Mouse (Mus musculus): ENCODE data around the gene Hist1h3a.

Gene Hist1h3a

DNA sequence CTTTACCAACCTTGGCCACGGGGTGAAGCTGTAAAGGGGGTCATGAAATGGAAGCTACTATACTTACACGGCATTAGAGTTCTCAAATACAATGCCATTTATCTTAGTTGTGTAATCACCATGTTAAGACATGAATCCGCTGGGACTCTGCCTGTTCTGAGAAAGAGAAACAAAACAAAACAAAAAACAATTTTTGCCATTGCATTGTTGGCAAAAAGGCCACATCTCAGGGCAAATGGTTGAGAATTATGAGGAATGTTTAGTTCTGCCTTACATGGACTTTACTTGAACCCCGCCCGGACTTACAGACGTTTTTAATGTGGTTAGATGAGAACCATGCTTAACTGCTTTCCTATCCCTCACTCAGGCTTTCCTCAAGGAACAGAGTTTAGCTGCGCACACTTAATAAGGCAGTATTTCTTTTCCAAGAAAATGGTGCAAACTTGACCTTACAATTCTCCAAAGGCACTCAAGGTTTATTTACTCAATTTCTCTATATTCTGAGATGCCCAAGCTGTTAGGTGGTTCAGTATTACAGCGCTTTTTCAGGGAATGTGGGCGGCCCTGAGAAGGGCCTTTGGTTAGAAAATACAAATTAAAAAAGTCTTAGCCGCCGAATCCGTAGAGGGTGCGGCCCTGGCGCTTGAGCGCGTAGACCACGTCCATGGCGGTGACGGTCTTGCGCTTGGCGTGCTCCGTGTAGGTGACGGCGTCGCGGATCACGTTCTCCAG, 1.8 kb downstream of the Hist1h3a start:
- Histone ChIP-seq H3K27me3 (ENCODE audit: insufficient read depth, low read length) (no peaks in the 10 kb centered on the region), H3K9me3 (ENCODE audit: low read length) (no peaks in the 10 kb centered on the region), H3K36me3 (ENCODE audit: insufficient read depth, low read length) (no peaks in the 10 kb centered on the region), H3K4me3 (replicated peaks; ENCODE audit: low read length) (peak overlapping the region; percentile 68), H3K4me1 (replicated peaks; ENCODE audit: low read depth, low read length) (peaks cover 49% of the 10 kb centered on the region)
- no peak; the same call in none of the 2 replicates for TF ChIP-seq CTCF (conservative IDR thresholded peaks at IDR 0.05; ENCODE audit: low read length)

GRCm38 (mm10) chr13:23759916-23760239, 2.3 kb downstream of the Hist1h3a start:
- peak overlapping the region; percentile 68 for H3K4me3 ChIP-seq (replicated peaks; ENCODE audit: low read length)
- H3K4me1 ChIP-seq (replicated peaks; ENCODE audit: low read depth, low read length): peaks cover 46% of the 10 kb centered on the region
- TF ChIP-seq POU5F1 (IDR thresholded peaks at IDR 0.05; ENCODE audit: borderline replicate concordance, low read length): no peak
- no peak for TF ChIP-seq NANOG (IDR thresholded peaks at IDR 0.05; ENCODE audit: borderline replicate concordance, low read length)
- 0 out of 2 replicates have a peak, but pooled peaks have one; percentile 21 for TF ChIP-seq CTCF (conservative IDR thresholded peaks at IDR 0.05; ENCODE audit: low read length)
- no peaks in the 10 kb centered on the region for H3K9me3 ChIP-seq (ENCODE audit: low read length)
- no peaks in the 10 kb centered on the region for H3K27me3 ChIP-seq (ENCODE audit: insufficient read depth, low read length)
- no peaks in the 10 kb centered on the region for H3K36me3 ChIP-seq (ENCODE audit: insufficient read depth, low read length)

- H3K36me3 ChIP-seq (ENCODE audit: insufficient read depth, low read length): no peaks in the 10 kb centered on the region
- H3K4me3 ChIP-seq (replicated peaks; ENCODE audit: low read length): 0 out of 2 replicates have a peak overlapping the region, but pooled peaks have one; percentile 68
Observed at GRCm38 (mm10) chr13:23759251-23759771, 2.9 kb downstream of the Hist1h3a start.

GRCm38 (mm10) chr13:23757921-23758320, 4.3 kb downstream of the Hist1h3a start:
- Histone ChIP-seq H3K4me1 (replicated peaks; ENCODE audit: low read depth, low read length) (peaks cover 39% of the 10 kb centered on the region), H3K4me3 (replicated peaks; ENCODE audit: low read length) (peak overlapping the region; percentile 59), H3K27me3 (ENCODE audit: insufficient read depth, low read length) (no peaks in the 10 kb centered on the region), H3K36me3 (ENCODE audit: insufficient read depth, low read length) (no peaks in the 10 kb centered on the region), H3K9me3 (ENCODE audit: low read length) (no peaks in the 10 kb centered on the region)
- TF ChIP-seq POU5F1 (IDR thresholded peaks at IDR 0.05; ENCODE audit: borderline replicate concordance, low read length) (no peak), CTCF (conservative IDR thresholded peaks at IDR 0.05; ENCODE audit: low read length) (no peak), NANOG (IDR thresholded peaks at IDR 0.05; ENCODE audit: borderline replicate concordance, low read length) (no peak)

More at GRCm38 (mm10) chr13:23759251-23759771, 2.9 kb downstream of the Hist1h3a start:
- TF ChIP-seq CTCF (conservative IDR thresholded peaks at IDR 0.05; ENCODE audit: low read length) (no peak), NANOG (IDR thresholded peaks at IDR 0.05; ENCODE audit: borderline replicate concordance, low read length) (no peak), POU5F1 (IDR thresholded peaks at IDR 0.05; ENCODE audit: borderline replicate concordance, low read length) (no peak)
- Histone ChIP-seq H3K9me3 (ENCODE audit: low read length) (no peaks in the 10 kb centered on the region), H3K27me3 (ENCODE audit: insufficient read depth, low read length) (no peaks in the 10 kb centered on the region), H3K4me1 (replicated peaks; ENCODE audit: low read depth, low read length) (peaks cover 41% of the 10 kb centered on the region)

- Histone ChIP-seq H3K36me3 (ENCODE audit: insufficient read depth, low read length) (no peaks in the 10 kb centered on the region), H3K27me3 (ENCODE audit: insufficient read depth, low read length) (no peaks in the 10 kb centered on the region), H3K4me1 (replicated peaks; ENCODE audit: low read depth, low read length) (peaks cover 39% of the 10 kb centered on the region), H3K4me3 (replicated peaks; ENCODE audit: low read length) (peak overlapping the region; percentile 59), H3K9me3 (ENCODE audit: low read length) (no peaks in the 10 kb centered on the region)
- no peak for TF ChIP-seq POU5F1 (IDR thresholded peaks at IDR 0.05; ENCODE audit: borderline replicate concordance, low read length)
- TF ChIP-seq NANOG (IDR thresholded peaks at IDR 0.05; ENCODE audit: borderline replicate concordance, low read length): no peak
Observed at GRCm38 (mm10) chr13:23757211-23757773, 4.9 kb downstream of the Hist1h3a start.

DNA sequence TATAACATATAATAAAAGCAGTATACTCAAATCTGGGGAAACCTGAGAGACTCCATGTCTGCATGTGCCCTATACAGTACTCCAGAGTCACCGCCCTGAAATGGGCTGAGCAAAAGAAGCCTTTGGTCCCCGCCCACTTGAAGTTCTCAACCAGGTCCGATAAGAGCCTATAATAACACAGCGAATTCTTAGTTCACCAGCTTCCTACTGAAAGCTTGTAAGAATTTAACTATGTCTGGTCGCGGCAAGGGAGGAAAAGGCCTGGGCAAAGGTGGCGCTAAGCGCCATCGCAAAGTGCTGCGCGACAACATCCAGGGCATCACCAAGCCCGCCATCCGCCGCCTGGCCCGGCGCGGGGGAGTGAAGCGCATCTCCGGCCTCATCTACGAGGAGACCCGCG, 5.4 kb downstream of the Hist1h3a start, which contains the start of gene Hist1h4b:
TSS of gene Hist1h4b (plus strand) at position 224 of the 400 bp plus-strand sequence.
- no peak for TF ChIP-seq NANOG (IDR thresholded peaks at IDR 0.05; ENCODE audit: borderline replicate concordance, low read length)
- TF ChIP-seq POU5F1 (IDR thresholded peaks at IDR 0.05; ENCODE audit: borderline replicate concordance, low read length): no peak
- H3K4me1 ChIP-seq (replicated peaks; ENCODE audit: low read depth, low read length): peaks cover 39% of the 10 kb centered on the region
- no peaks in the 10 kb centered on the region for H3K27me3 ChIP-seq (ENCODE audit: insufficient read depth, low read length)
- H3K9me3 ChIP-seq (ENCODE audit: low read length): no peaks in the 10 kb centered on the region
- peak within 1 kb of the TSS; percentile 59 for H3K4me3 ChIP-seq (replicated peaks; ENCODE audit: low read length)
- no peaks in the 10 kb centered on the region for H3K36me3 ChIP-seq (ENCODE audit: insufficient read depth, low read length)

DNA sequence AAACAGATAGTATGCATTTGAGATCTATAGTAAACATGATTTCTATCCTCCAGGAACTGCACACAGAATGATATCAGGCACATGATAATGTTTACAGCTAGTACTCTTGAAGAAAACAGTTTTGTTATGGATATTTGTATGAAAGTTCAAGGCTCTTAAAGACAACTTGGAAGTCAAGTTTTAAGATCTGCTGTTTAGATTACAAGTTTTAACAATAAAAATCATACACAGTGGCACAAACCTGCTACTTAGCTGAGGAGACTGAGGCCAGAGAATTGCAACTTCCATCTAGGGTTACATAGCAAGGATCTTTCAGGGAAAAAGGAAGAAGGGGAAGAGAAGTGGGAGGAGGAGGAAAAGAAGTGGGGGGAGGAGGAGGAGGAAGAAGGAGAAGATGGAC, 7.2 kb downstream of the Hist1h3a start:
- Histone ChIP-seq H3K9me3 (ENCODE audit: low read length) (no peaks in the 10 kb centered on the region), H3K4me1 (replicated peaks; ENCODE audit: low read depth, low read length) (peaks cover 45% of the 10 kb centered on the region), H3K4me3 (replicated peaks; ENCODE audit: low read length) (no peak overlapping the region), H3K27me3 (ENCODE audit: insufficient read depth, low read length) (no peaks in the 10 kb centered on the region), H3K36me3 (ENCODE audit: insufficient read depth, low read length) (no peaks in the 10 kb centered on the region)
- TF ChIP-seq CTCF (conservative IDR thresholded peaks at IDR 0.05; ENCODE audit: low read length) (no peak), NANOG (IDR thresholded peaks at IDR 0.05; ENCODE audit: borderline replicate concordance, low read length) (no peak), POU5F1 (IDR thresholded peaks at IDR 0.05; ENCODE audit: borderline replicate concordance, low read length) (no peak)

DNA sequence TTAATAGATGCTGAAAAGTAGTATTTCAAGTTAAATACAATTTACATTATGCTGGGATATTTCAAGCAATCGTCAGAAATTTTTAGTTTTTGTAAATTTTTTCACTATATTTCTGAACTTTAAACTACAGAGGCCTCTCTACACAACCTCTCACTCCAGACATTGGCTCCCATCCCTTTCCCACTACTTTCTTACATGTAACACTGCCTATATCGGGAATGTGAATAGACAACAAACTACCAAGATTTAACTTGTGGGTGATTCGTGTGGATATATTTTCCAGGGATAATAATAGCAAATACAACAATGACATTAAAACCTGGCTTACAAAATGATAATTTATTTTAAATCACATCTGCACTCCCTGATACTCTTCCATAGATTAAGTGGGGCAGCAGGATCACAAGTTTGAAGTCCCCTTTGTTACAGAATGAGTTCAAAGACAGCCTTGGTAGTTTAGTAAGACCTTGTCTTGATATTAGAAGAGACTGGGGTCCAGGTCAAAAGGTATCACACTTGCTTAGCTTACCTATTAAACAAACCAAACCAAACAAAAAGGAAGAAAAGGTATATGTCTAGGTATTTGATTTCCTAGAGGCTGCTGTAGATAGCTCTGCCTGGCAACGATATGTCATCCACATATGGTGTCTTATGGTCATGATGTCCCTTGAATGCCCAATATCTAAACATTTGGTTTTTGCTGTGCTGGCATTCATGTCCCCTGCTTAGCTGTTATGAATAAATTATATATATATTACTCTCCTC, 8.7 kb downstream of the Hist1h3a start:
- peak overlapping the region; percentile 64; the same call in 1 of the 2 replicates for H3K4me3 ChIP-seq (replicated peaks; ENCODE audit: low read length)
- H3K9me3 ChIP-seq (ENCODE audit: low read length): no peaks in the 10 kb centered on the region
- TF ChIP-seq POU5F1 (IDR thresholded peaks at IDR 0.05; ENCODE audit: borderline replicate concordance, low read length): no peak
- no peak for TF ChIP-seq NANOG (IDR thresholded peaks at IDR 0.05; ENCODE audit: borderline replicate concordance, low read length)
- no peak for TF ChIP-seq CTCF (conservative IDR thresholded peaks at IDR 0.05; ENCODE audit: low read length)
- H3K36me3 ChIP-seq (ENCODE audit: insufficient read depth, low read length): no peaks in the 10 kb centered on the region
- no peaks in the 10 kb centered on the region for H3K27me3 ChIP-seq (ENCODE audit: insufficient read depth, low read length)
- H3K4me1 ChIP-seq (replicated peaks; ENCODE audit: low read depth, low read length): peaks cover 45% of the 10 kb centered on the region

All from E14TG2a.4 (cell line).